Mouse (Mus musculus): ENCODE measurements around the gene Ms4a10. TPM values are rescaled to one million over a fixed set of nuclear protein-coding genes. Genes with fewer than 3 reads are reported as not detected.
A peak's percentile ranks its signal among the peaks of the same experiment; 100 is the strongest.

Ms4a10 gene
- polyA plus RNA-seq, 1 experiment from 2014 or later: not detected

- H3K9me3 ChIP-seq (ENCODE audit: control insufficient read depth, low read depth, low read length): no peaks in the 10 kb centered on the region
- peak overlapping the region; percentile 10; the same call in 1 of the 2 replicates for H3K4me3 ChIP-seq (ENCODE audit: low read depth, low read length)
- no peaks in the 10 kb centered on the region for H3K27me3 ChIP-seq (ENCODE audit: control insufficient read depth, insufficient read depth, low read length)
- H3K9ac ChIP-seq (replicated peaks; ENCODE audit: low read depth, low read length): no peak overlapping the region
- no peak for ATAC-seq (ENCODE audit: insufficient number of reproducible peaks, insufficient read depth, low FRiP score, low read depth)
- 34% methylated on average over 9 of the region's 9 CpGs for WGBS
- peaks cover 7% of the 10 kb centered on the region for H3K36me3 ChIP-seq (ENCODE audit: control insufficient read depth, insufficient read depth, low read length)
- H3K4me2 ChIP-seq (replicated peaks; ENCODE audit: low read depth, low read length): peak overlapping the region; percentile 39
- H3K27ac ChIP-seq (ENCODE audit: low read length): peak overlapping the region; percentile 56; the same call in 1 of the 2 replicates
- peaks cover 37% of the 10 kb centered on the region for H3K4me1 ChIP-seq (ENCODE audit: control insufficient read depth, insufficient read depth, low read length)
These were observed 24.9 kb downstream of the Ms4a10 start for GRCm38 (mm10) chr19:10949558-10949957.

GRCm38 (mm10) chr19:10949112-10949511 is 25.4 kb downstream of the Ms4a10 start, which contains the start of gene Ccdc86:
Gene Ccdc86, minus strand, starts transcription at chr19:10949266.
- peaks cover 11% of the 10 kb centered on the region for H3K36me3 ChIP-seq (ENCODE audit: control insufficient read depth, insufficient read depth, low read length)
- peak within 1 kb of the TSS; percentile 100 for H3K4me2 ChIP-seq (replicated peaks; ENCODE audit: low read depth, low read length)
- WGBS: under 1% methylated on average over 30 of the region's 30 CpGs
- no peaks in the 10 kb centered on the region for H3K27me3 ChIP-seq (ENCODE audit: control insufficient read depth, insufficient read depth, low read length)
- ATAC-seq (ENCODE audit: insufficient number of reproducible peaks, insufficient read depth, low FRiP score, low read depth): peak; percentile 95
- no peaks in the 10 kb centered on the region for H3K9me3 ChIP-seq (ENCODE audit: control insufficient read depth, low read depth, low read length)
- H3K4me3 ChIP-seq (ENCODE audit: low read depth, low read length): peak within 1 kb of the TSS; percentile 86
- H3K27ac ChIP-seq (ENCODE audit: low read length): peak within 1 kb of the TSS; percentile 56; the same call in 1 of the 2 replicates
- peaks cover 37% of the 10 kb centered on the region for H3K4me1 ChIP-seq (ENCODE audit: control insufficient read depth, insufficient read depth, low read length)
- H3K9ac ChIP-seq (replicated peaks; ENCODE audit: low read depth, low read length): peak within 1 kb of the TSS; percentile 92

- Histone ChIP-seq H3K4me1 (ENCODE audit: control insufficient read depth, insufficient read depth, low read length) (peaks cover 36% of the 10 kb centered on the region), H3K4me3 (ENCODE audit: low read depth, low read length) (peak overlapping the region; percentile 86), H3K36me3 (ENCODE audit: control insufficient read depth, insufficient read depth, low read length) (peaks cover 17% of the 10 kb centered on the region), H3K27me3 (ENCODE audit: control insufficient read depth, insufficient read depth, low read length) (no peaks in the 10 kb centered on the region), H3K9me3 (ENCODE audit: control insufficient read depth, low read depth, low read length) (no peaks in the 10 kb centered on the region), H3K4me2 (replicated peaks; ENCODE audit: low read depth, low read length) (peak overlapping the region; percentile 100), H3K9ac (replicated peaks; ENCODE audit: low read depth, low read length) (peak overlapping the region; percentile 92), H3K27ac (ENCODE audit: low read length) (no peak overlapping the region)
- 1% methylated on average over 20 of the region's 20 CpGs for WGBS
- no peak for ATAC-seq (ENCODE audit: insufficient number of reproducible peaks, insufficient read depth, low FRiP score, low read depth)
These were observed 26.1 kb downstream of the Ms4a10 start for GRCm38 (mm10) chr19:10948416-10948815.

- H3K27ac ChIP-seq (ENCODE audit: low read length): no peak overlapping the region
- H3K27me3 ChIP-seq (ENCODE audit: control insufficient read depth, insufficient read depth, low read length): no peaks in the 10 kb centered on the region
- peak overlapping the region; percentile 100 for H3K4me2 ChIP-seq (replicated peaks; ENCODE audit: low read depth, low read length)
- H3K4me3 ChIP-seq (ENCODE audit: low read depth, low read length): peak overlapping the region; percentile 86
- peaks cover 30% of the 10 kb centered on the region for H3K4me1 ChIP-seq (ENCODE audit: control insufficient read depth, insufficient read depth, low read length)
- 86% methylated on average over 5 of the region's 5 CpGs for WGBS
- H3K36me3 ChIP-seq (ENCODE audit: control insufficient read depth, insufficient read depth, low read length): peaks cover 20% of the 10 kb centered on the region
- ATAC-seq (ENCODE audit: insufficient number of reproducible peaks, insufficient read depth, low FRiP score, low read depth): no peak
- H3K9me3 ChIP-seq (ENCODE audit: control insufficient read depth, low read depth, low read length): no peaks in the 10 kb centered on the region
- H3K9ac ChIP-seq (replicated peaks; ENCODE audit: low read depth, low read length): peak overlapping the region; percentile 92; the same call in 1 of the 2 replicates
These were observed 27.3 kb downstream of the Ms4a10 start for GRCm38 (mm10) chr19:10947219-10947618.

- H3K9me3 ChIP-seq (ENCODE audit: control insufficient read depth, low read depth, low read length): no peaks in the 10 kb centered on the region
- no peaks in the 10 kb centered on the region for H3K27me3 ChIP-seq (ENCODE audit: control insufficient read depth, insufficient read depth, low read length)
- no peak overlapping the region for H3K9ac ChIP-seq (replicated peaks; ENCODE audit: low read depth, low read length)
- peaks cover 24% of the 10 kb centered on the region for H3K36me3 ChIP-seq (ENCODE audit: control insufficient read depth, insufficient read depth, low read length)
- no peak for ATAC-seq (ENCODE audit: insufficient number of reproducible peaks, insufficient read depth, low FRiP score, low read depth)
- 83% methylated on average over 3 of the region's 3 CpGs for WGBS
- H3K27ac ChIP-seq (ENCODE audit: low read length): no peak overlapping the region
- H3K4me3 ChIP-seq (ENCODE audit: low read depth, low read length): 0 out of 2 replicates have a peak overlapping the region, but pooled peaks have one; percentile 86
- peak overlapping the region; percentile 18; the same call in 1 of the 2 replicates for H3K4me2 ChIP-seq (replicated peaks; ENCODE audit: low read depth, low read length)
- H3K4me1 ChIP-seq (ENCODE audit: control insufficient read depth, insufficient read depth, low read length): peaks cover 24% of the 10 kb centered on the region
These were observed 28.0 kb downstream of the Ms4a10 start for GRCm38 (mm10) chr19:10946506-10946905.

GRCm38 (mm10) chr19:10943955-10944354 is 30.5 kb downstream of the Ms4a10 start:
- peaks cover 24% of the 10 kb centered on the region for H3K36me3 ChIP-seq (ENCODE audit: control insufficient read depth, insufficient read depth, low read length)
- WGBS: 80% methylated on average over 3 of the region's 3 CpGs

GRCm38 (mm10) chr19:10940801-10941457 is 33.5 kb downstream of the Ms4a10 start:
- 3% methylated on average over 40 of the region's 40 CpGs for WGBS
- Histone ChIP-seq H3K4me2 (replicated peaks; ENCODE audit: low read depth, low read length) (peak overlapping the region; percentile 84), H3K27ac (ENCODE audit: low read length) (no peak overlapping the region), H3K4me1 (ENCODE audit: control insufficient read depth, insufficient read depth, low read length) (peaks cover 12% of the 10 kb centered on the region), H3K9ac (replicated peaks; ENCODE audit: low read depth, low read length) (0 out of 2 replicates have a peak overlapping the region, but pooled peaks have one; percentile 30), H3K9me3 (ENCODE audit: control insufficient read depth, low read depth, low read length) (no peaks in the 10 kb centered on the region), H3K36me3 (ENCODE audit: control insufficient read depth, insufficient read depth, low read length) (peaks cover 24% of the 10 kb centered on the region), H3K4me3 (ENCODE audit: low read depth, low read length) (peak overlapping the region; percentile 29), H3K27me3 (ENCODE audit: control insufficient read depth, insufficient read depth, low read length) (no peaks in the 10 kb centered on the region)
- peak; percentile 53 for ATAC-seq (ENCODE audit: insufficient number of reproducible peaks, insufficient read depth, low FRiP score, low read depth)

More at GRCm38 (mm10) chr19:10943955-10944354, 30.5 kb downstream of the Ms4a10 start:
- Histone ChIP-seq H3K27ac (ENCODE audit: low read length) (no peak overlapping the region), H3K9me3 (ENCODE audit: control insufficient read depth, low read depth, low read length) (no peaks in the 10 kb centered on the region), H3K27me3 (ENCODE audit: control insufficient read depth, insufficient read depth, low read length) (no peaks in the 10 kb centered on the region), H3K4me3 (ENCODE audit: low read depth, low read length) (no peak overlapping the region), H3K4me2 (replicated peaks; ENCODE audit: low read depth, low read length) (no peak overlapping the region), H3K9ac (replicated peaks; ENCODE audit: low read depth, low read length) (no peak overlapping the region), H3K4me1 (ENCODE audit: control insufficient read depth, insufficient read depth, low read length) (peaks cover 31% of the 10 kb centered on the region)
- no peak for ATAC-seq (ENCODE audit: insufficient number of reproducible peaks, insufficient read depth, low FRiP score, low read depth)

- Histone ChIP-seq H3K27ac (ENCODE audit: low read length) (no peak overlapping the region), H3K4me3 (ENCODE audit: low read depth, low read length) (peak overlapping the region; percentile 29), H3K9ac (replicated peaks; ENCODE audit: low read depth, low read length) (0 out of 2 replicates have a peak overlapping the region, but pooled peaks have one; percentile 30), H3K4me1 (ENCODE audit: control insufficient read depth, insufficient read depth, low read length) (peaks cover 12% of the 10 kb centered on the region), H3K9me3 (ENCODE audit: control insufficient read depth, low read depth, low read length) (no peaks in the 10 kb centered on the region), H3K27me3 (ENCODE audit: control insufficient read depth, insufficient read depth, low read length) (no peaks in the 10 kb centered on the region), H3K4me2 (replicated peaks; ENCODE audit: low read depth, low read length) (peak overlapping the region; percentile 84), H3K36me3 (ENCODE audit: control insufficient read depth, insufficient read depth, low read length) (peaks cover 23% of the 10 kb centered on the region)
- ATAC-seq (ENCODE audit: insufficient number of reproducible peaks, insufficient read depth, low FRiP score, low read depth): peak; percentile 67
- 19% methylated on average over 37 of the region's 37 CpGs for WGBS
These were observed 34.2 kb downstream of the Ms4a10 start for GRCm38 (mm10) chr19:10940097-10940800.

Data from stomach, embryonic 14.5 days (tissue).